Mouse (Mus musculus): ENCODE data around the gene Caln1. TPM values are rescaled to one million over a fixed set of nuclear protein-coding genes. Genes with fewer than 3 reads are reported as not detected.

Gene Caln1
- polyA plus RNA-seq, 1 experiment from 2014 or later = not detected

- no peaks in the 10 kb centered on the region for H3K9me3 ChIP-seq (ENCODE audit: control insufficient read depth, low read length)
- no peaks in the 10 kb centered on the region for H3K4me1 ChIP-seq (replicated peaks; ENCODE audit: control insufficient read depth, insufficient read depth, low read length)
- H3K27me3 ChIP-seq (ENCODE audit: control insufficient read depth, insufficient read depth, low read depth, low read length) = no peaks in the 10 kb centered on the region
- ATAC-seq (ENCODE audit: low read depth) = no peak
- H3K27ac ChIP-seq (ENCODE audit: low read length) = no peak overlapping the region
- H3K4me3 ChIP-seq (ENCODE audit: low read length) = no peak overlapping the region
- H3K9ac ChIP-seq (ENCODE audit: low read length) = no peak overlapping the region
- H3K4me2 ChIP-seq (ENCODE audit: low read depth, low read length) = no peak overlapping the region
- no peaks in the 10 kb centered on the region for H3K36me3 ChIP-seq (ENCODE audit: control insufficient read depth, insufficient read depth, low read length)
- 65% methylated on average over 3 of the region's 3 CpGs for WGBS
Measured at GRCm38 (mm10) chr5:130858706-130859105, 489.5 kb downstream of the Caln1 start.

GRCm38 (mm10) chr5:130859736-130860135 lies 490.5 kb downstream of the Caln1 start:
- no peak overlapping the region for H3K4me2 ChIP-seq (ENCODE audit: low read depth, low read length)
- no peak overlapping the region for H3K4me3 ChIP-seq (ENCODE audit: low read length)
- H3K27ac ChIP-seq (ENCODE audit: low read length) = no peak overlapping the region
- no peaks in the 10 kb centered on the region for H3K4me1 ChIP-seq (replicated peaks; ENCODE audit: control insufficient read depth, insufficient read depth, low read length)
- no peaks in the 10 kb centered on the region for H3K9me3 ChIP-seq (ENCODE audit: control insufficient read depth, low read length)
- no peak overlapping the region for H3K9ac ChIP-seq (ENCODE audit: low read length)
- ATAC-seq (ENCODE audit: low read depth) = no peak
- H3K36me3 ChIP-seq (ENCODE audit: control insufficient read depth, insufficient read depth, low read length) = no peaks in the 10 kb centered on the region
- 32% methylated on average over 5 of the region's 6 CpGs for WGBS
- no peaks in the 10 kb centered on the region for H3K27me3 ChIP-seq (ENCODE audit: control insufficient read depth, insufficient read depth, low read depth, low read length)

DNA sequence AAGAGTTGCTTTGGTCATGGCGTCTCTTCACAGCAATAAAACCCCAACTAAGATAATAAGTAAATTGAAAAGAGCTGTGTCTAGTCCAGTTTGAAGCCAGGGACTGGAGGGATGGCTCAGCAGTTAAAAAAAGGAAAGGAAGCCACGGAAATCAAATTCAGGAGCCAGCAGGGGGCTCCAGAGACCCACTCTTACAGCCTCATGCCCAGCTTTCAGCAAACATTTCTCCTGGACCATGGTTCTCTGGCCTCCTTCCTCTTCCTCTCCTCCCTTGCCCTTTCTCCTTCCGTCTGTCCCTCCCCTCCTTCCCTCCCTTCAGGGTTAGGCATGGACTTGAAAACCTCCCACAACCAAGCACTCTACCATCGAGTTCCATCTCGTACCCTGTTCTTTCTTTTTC lies 493.0 kb downstream of the Caln1 start:
- WGBS = 48% methylated on average over 5 of the region's 5 CpGs

DNA sequence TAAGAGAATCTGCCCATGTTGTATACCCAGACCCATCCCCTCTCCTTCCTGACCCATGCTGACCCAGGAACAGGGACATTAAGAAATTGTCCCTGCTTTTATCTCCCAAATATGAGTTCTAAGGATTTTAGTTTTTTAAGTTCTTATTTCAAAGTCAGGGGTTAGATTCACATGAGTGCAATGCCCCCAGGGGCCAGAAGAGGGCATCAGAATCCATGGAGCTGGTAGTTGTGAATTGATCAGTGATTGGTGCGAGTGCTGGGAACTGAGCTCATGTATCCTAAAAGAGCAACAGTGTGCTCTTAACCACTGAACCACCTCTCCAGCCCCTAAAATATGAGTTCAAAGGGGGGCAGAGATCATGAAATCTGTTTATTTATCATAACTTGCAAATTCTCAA lies 500.6 kb downstream of the Caln1 start:
- Histone ChIP-seq H3K4me2 (ENCODE audit: low read depth, low read length) (no peak overlapping the region), H3K9ac (ENCODE audit: low read length) (no peak overlapping the region), H3K27me3 (ENCODE audit: control insufficient read depth, insufficient read depth, low read depth, low read length) (no peaks in the 10 kb centered on the region), H3K4me3 (ENCODE audit: low read length) (no peak overlapping the region), H3K9me3 (ENCODE audit: control insufficient read depth, low read length) (no peaks in the 10 kb centered on the region), H3K4me1 (replicated peaks; ENCODE audit: control insufficient read depth, insufficient read depth, low read length) (no peaks in the 10 kb centered on the region), H3K27ac (ENCODE audit: low read length) (no peak overlapping the region), H3K36me3 (ENCODE audit: control insufficient read depth, insufficient read depth, low read length) (no peaks in the 10 kb centered on the region)
- 81% methylated on average over 1 of the region's 1 CpGs for WGBS
- ATAC-seq (ENCODE audit: low read depth) = no peak

More for the DNA sequence above, 493.0 kb downstream of the Caln1 start:
- no peaks in the 10 kb centered on the region for H3K27me3 ChIP-seq (ENCODE audit: control insufficient read depth, insufficient read depth, low read depth, low read length)
- no peaks in the 10 kb centered on the region for H3K36me3 ChIP-seq (ENCODE audit: control insufficient read depth, insufficient read depth, low read length)
- no peak overlapping the region for H3K4me3 ChIP-seq (ENCODE audit: low read length)
- H3K9ac ChIP-seq (ENCODE audit: low read length) = no peak overlapping the region
- no peaks in the 10 kb centered on the region for H3K4me1 ChIP-seq (replicated peaks; ENCODE audit: control insufficient read depth, insufficient read depth, low read length)
- no peak overlapping the region for H3K4me2 ChIP-seq (ENCODE audit: low read depth, low read length)
- no peaks in the 10 kb centered on the region for H3K9me3 ChIP-seq (ENCODE audit: control insufficient read depth, low read length)
- H3K27ac ChIP-seq (ENCODE audit: low read length) = no peak overlapping the region
- no peak for ATAC-seq (ENCODE audit: low read depth)

DNA sequence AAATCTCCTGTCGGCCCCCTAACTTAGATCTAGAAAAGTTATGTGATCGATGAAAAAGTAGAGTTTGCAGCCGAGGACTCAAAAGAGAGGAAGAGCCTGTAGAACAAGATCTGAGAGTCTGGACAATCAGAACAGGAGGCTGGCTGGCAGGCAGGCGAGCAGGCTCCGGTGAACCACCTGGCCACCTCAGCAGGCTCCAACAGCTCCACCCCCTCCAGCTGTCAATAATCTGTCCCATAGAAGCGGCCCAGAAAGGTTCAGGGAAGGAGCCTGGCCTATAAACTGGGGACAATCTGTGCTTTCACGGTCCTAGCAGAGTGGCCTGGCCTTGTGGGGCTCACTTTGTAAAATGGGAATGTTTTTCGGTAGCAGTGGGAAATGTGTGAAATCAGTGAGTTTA lies 501.8 kb downstream of the Caln1 start:
- 33% methylated on average over 8 of the region's 8 CpGs for WGBS
- Histone ChIP-seq H3K27ac (ENCODE audit: low read length) (no peak overlapping the region), H3K4me3 (ENCODE audit: low read length) (no peak overlapping the region), H3K4me2 (ENCODE audit: low read depth, low read length) (no peak overlapping the region), H3K27me3 (ENCODE audit: control insufficient read depth, insufficient read depth, low read depth, low read length) (no peaks in the 10 kb centered on the region), H3K4me1 (replicated peaks; ENCODE audit: control insufficient read depth, insufficient read depth, low read length) (no peaks in the 10 kb centered on the region), H3K9ac (ENCODE audit: low read length) (no peak overlapping the region), H3K36me3 (ENCODE audit: control insufficient read depth, insufficient read depth, low read length) (no peaks in the 10 kb centered on the region), H3K9me3 (ENCODE audit: control insufficient read depth, low read length) (no peaks in the 10 kb centered on the region)
- no peak for ATAC-seq (ENCODE audit: low read depth)

DNA sequence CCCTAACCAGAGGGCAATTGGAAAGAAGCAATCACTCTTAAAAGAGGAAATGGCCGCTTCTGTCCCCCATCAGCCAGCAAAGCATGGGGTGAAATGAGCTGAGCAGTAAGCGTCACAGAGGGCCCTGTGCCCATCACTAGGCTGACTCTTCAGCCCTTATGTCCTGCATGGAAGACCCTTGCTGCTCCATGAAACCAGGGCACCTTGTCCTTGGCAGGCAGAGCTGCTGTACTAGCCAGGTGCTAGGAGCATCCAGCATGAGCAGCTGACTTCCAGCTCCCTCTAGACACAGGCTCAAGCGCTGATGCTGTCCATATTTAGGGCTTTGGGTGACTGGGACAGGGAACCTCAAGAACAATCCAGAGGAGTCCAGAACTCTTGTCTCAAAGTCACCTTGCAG lies 506.1 kb downstream of the Caln1 start:
- Histone ChIP-seq H3K27ac (ENCODE audit: low read length) (no peak overlapping the region), H3K27me3 (ENCODE audit: control insufficient read depth, insufficient read depth, low read depth, low read length) (no peaks in the 10 kb centered on the region), H3K4me1 (replicated peaks; ENCODE audit: control insufficient read depth, insufficient read depth, low read length) (no peaks in the 10 kb centered on the region), H3K36me3 (ENCODE audit: control insufficient read depth, insufficient read depth, low read length) (no peaks in the 10 kb centered on the region), H3K9me3 (ENCODE audit: control insufficient read depth, low read length) (no peaks in the 10 kb centered on the region; the same call in 1 of the 2 replicates), H3K9ac (ENCODE audit: low read length) (no peak overlapping the region), H3K4me3 (ENCODE audit: low read length) (no peak overlapping the region), H3K4me2 (ENCODE audit: low read depth, low read length) (no peak overlapping the region)
- ATAC-seq (ENCODE audit: low read depth) = no peak
- WGBS = 81% methylated on average over 3 of the region's 3 CpGs

DNA sequence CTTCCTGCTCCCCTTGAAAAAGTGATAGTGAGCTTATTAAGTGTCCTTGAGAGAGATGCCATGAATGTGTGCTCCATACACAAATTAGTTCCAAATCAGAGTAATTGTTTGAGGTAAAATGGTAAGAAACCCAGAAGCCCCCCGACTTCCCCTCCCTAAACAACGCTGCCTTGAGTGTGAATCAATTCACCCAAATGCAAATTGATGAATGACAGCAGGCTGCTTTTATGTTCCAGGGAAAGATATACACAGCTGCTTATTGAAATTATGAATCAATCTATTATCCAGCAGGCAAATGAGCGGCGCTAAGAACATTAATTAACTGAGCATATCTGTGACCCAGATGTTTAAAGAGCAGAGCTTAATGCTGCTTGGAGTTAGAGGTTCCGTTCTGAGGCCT lies 511.1 kb downstream of the Caln1 start:
- 77% methylated on average over 5 of the region's 5 CpGs for WGBS
- Histone ChIP-seq H3K27ac (ENCODE audit: low read length) (no peak overlapping the region), H3K4me2 (ENCODE audit: low read depth, low read length) (no peak overlapping the region), H3K4me1 (replicated peaks; ENCODE audit: control insufficient read depth, insufficient read depth, low read length) (no peaks in the 10 kb centered on the region), H3K4me3 (ENCODE audit: low read length) (no peak overlapping the region), H3K9ac (ENCODE audit: low read length) (no peak overlapping the region), H3K36me3 (ENCODE audit: control insufficient read depth, insufficient read depth, low read length) (no peaks in the 10 kb centered on the region), H3K9me3 (ENCODE audit: control insufficient read depth, low read length) (peaks cover 4% of the 10 kb centered on the region; the same call in 1 of the 2 replicates), H3K27me3 (ENCODE audit: control insufficient read depth, insufficient read depth, low read depth, low read length) (no peaks in the 10 kb centered on the region)
- ATAC-seq (ENCODE audit: low read depth) = no peak

DNA sequence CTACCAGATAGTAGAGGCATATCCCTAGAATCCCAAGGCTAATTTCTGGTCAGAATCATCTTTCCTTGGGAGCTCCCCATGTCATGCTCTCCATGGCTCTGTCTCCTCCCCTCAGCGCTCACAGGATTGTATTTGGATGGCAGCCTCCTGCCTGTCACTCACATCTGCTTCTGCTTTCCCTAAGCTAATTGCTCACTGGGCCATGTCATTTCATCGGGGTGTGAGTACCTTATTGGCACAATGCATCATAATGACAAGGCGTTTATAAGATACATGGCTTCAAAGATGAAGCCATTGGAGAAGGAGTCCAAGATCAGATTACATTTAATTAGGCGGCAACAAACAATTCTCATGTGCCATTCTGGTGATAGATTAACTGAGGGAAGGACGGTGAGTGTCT lies 522.5 kb downstream of the Caln1 start:
- Histone ChIP-seq H3K9me3 (ENCODE audit: control insufficient read depth, low read length) (no peaks in the 10 kb centered on the region), H3K36me3 (ENCODE audit: control insufficient read depth, insufficient read depth, low read length) (no peaks in the 10 kb centered on the region), H3K9ac (ENCODE audit: low read length) (no peak overlapping the region), H3K27me3 (ENCODE audit: control insufficient read depth, insufficient read depth, low read depth, low read length) (no peaks in the 10 kb centered on the region), H3K27ac (ENCODE audit: low read length) (no peak overlapping the region), H3K4me2 (ENCODE audit: low read depth, low read length) (no peak overlapping the region), H3K4me3 (ENCODE audit: low read length) (no peak overlapping the region), H3K4me1 (replicated peaks; ENCODE audit: control insufficient read depth, insufficient read depth, low read length) (no peaks in the 10 kb centered on the region)
- WGBS = 42% methylated on average over 5 of the region's 5 CpGs
- ATAC-seq (ENCODE audit: low read depth) = peak; percentile 41; the same call in 1 of the 2 replicates

GRCm38 (mm10) chr5:130895991-130896390 lies 526.7 kb downstream of the Caln1 start:
- WGBS = 95% methylated on average over 3 of the region's 3 CpGs
- H3K9ac ChIP-seq (ENCODE audit: low read length) = no peak overlapping the region
- no peak overlapping the region for H3K4me2 ChIP-seq (ENCODE audit: low read depth, low read length)
- H3K4me3 ChIP-seq (ENCODE audit: low read length) = no peak overlapping the region
- H3K27ac ChIP-seq (ENCODE audit: low read length) = no peak overlapping the region
- no peaks in the 10 kb centered on the region for H3K4me1 ChIP-seq (replicated peaks; ENCODE audit: control insufficient read depth, insufficient read depth, low read length)
- H3K9me3 ChIP-seq (ENCODE audit: control insufficient read depth, low read length) = no peaks in the 10 kb centered on the region
- no peak for ATAC-seq (ENCODE audit: low read depth)
- H3K27me3 ChIP-seq (ENCODE audit: control insufficient read depth, insufficient read depth, low read depth, low read length) = no peaks in the 10 kb centered on the region
- H3K36me3 ChIP-seq (ENCODE audit: control insufficient read depth, insufficient read depth, low read length) = no peaks in the 10 kb centered on the region

Measured in lung, embryonic 16.5 days (tissue).